Mouse (Mus musculus): ENCODE measurements around the gene Sgsh.
"Not testable (repeated sequence)": the region's sequence is repeated elsewhere in the genome, so short reads cannot be mapped to it uniquely, and the experiment has no call there.

Sgsh gene

GRCm38 (mm10) chr11:119355443-119356385, at the start of gene Sgsh, which contains the start of gene Slc26a11:
Gene Sgsh (minus strand): TSS chr11:119355536.
Gene Slc26a11 (plus strand): TSS chr11:119355557.
- DNase-seq = peak; percentile 96

DNA sequence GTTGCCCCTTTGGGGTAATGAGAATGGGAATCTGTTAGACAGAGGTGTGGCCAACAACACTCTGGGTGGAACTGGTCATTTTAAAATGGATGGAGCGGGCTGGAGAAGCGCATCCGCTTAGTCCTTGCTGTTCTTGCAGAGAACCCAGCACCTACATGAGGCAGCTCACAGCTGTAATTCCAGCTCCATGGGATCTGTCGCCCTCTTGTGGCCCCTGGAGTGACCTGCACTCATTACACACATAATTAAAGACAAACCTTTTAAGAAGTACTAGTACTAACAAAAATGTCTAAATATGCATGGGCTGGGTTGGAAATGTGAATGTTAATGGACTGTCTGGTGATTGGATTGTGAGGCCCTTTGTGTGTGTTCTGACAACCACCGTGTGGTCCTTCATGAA, 49.3 kb upstream of the Sgsh start:
- DNase-seq = peak; percentile 58

- DNase-seq = no peak
Measured at GRCm38 (mm10) chr11:119402501-119403160, 47.3 kb upstream of the Sgsh start.

DNA sequence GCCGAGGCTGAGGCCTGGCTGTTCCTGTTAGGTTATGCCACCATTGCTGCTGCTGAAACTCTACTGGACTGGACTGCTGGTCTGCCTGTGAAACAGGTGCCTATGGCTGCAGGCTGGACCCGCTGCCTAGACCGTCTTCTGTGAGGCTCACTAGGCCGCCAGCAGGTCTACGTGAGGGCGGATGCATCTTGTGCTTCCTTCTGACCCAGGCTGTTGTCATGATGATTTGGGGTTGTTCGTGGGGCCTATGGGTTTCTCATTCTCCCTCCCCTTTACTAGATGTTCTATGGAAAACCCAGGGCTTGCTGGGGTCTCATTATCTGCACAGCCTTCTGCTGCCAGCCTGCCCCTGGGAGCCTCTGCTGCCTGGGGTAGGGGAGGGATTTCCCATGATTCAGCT, 41.1 kb upstream of the Sgsh start:
- no peak for DNase-seq

GRCm38 (mm10) chr11:119395931-119396330, 40.6 kb upstream of the Sgsh start:
- DNase-seq = no peak

- no peak for DNase-seq
Measured at GRCm38 (mm10) chr11:119395394-119395793, 40.1 kb upstream of the Sgsh start.

DNA sequence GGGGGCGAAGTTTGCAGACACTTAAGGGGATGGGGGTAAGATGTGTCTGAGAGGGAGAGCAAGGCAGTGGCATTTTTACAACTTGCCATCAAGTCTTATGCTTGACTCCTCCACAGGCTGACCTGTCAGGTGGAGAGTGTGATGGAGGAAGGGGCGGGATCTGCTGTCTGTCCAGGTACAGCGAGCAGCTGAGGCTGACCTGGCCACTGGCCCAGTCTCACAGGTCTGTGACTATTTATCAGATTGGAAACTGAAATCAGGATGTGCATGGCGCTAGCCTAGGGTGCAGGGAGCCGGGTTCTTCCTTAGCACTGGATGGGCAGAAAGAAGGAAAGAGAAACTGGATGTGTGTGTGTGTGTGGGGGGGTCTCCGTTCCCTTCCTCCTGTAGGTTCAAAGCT, 38.9 kb upstream of the Sgsh start:
- peak; percentile 35 for DNase-seq

DNA sequence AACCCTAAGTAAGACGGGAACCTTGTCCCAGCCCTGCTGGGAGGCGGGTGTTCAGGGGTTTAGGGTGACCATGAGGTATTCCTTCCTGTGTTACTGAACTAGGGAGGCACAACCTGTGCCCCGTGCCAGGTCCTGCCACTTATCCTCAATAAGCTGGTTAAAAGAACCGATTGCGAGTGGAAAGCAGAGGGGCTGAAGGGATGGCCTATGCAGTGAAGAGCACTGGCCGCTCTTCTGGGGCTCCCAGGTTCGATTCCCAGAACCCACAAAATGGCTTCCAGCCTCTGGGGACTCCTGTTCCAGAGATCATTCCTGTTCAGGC, 38.1 kb upstream of the Sgsh start:
- no peak for DNase-seq

GRCm38 (mm10) chr11:119392800-119393482, 37.6 kb upstream of the Sgsh start, which contains the start of gene Rnf213:
Gene Rnf213 (plus strand): TSS chr11:119393100.
- DNase-seq = peak; percentile 77

DNA sequence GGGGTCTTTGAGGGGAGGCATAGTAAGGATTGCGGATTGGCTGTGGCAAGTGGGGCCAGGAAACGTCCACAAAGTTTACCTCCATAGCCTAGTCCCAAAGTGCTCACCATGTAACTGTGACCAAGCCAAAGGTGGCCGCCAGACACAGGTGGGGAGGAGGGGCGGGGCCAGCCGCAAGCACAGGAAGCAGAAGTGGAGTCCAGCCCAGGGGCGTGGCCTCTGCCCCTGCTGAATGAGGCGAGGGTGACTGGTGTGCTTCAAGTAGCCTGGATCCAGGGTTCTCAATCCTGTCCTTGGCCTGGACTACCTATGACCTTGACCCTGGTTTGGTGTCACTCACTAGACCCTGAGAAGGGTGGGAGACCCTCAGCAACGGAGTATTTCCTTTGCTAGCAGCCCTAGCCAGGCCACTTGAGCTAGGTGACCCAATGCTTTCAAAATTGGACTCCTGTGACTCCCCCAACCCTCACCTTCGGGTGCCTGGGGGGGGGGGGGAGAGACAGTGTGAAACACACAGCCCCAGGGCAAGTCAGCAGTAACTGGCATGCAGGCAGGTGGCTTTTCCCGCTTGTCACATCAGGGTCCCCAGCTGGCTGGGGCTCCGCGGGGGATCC, 36.8 kb upstream of the Sgsh start:
- peak; percentile 88 for DNase-seq

GRCm38 (mm10) chr11:119391386-119392000, 36.2 kb upstream of the Sgsh start:
- DNase-seq = no peak

DNA sequence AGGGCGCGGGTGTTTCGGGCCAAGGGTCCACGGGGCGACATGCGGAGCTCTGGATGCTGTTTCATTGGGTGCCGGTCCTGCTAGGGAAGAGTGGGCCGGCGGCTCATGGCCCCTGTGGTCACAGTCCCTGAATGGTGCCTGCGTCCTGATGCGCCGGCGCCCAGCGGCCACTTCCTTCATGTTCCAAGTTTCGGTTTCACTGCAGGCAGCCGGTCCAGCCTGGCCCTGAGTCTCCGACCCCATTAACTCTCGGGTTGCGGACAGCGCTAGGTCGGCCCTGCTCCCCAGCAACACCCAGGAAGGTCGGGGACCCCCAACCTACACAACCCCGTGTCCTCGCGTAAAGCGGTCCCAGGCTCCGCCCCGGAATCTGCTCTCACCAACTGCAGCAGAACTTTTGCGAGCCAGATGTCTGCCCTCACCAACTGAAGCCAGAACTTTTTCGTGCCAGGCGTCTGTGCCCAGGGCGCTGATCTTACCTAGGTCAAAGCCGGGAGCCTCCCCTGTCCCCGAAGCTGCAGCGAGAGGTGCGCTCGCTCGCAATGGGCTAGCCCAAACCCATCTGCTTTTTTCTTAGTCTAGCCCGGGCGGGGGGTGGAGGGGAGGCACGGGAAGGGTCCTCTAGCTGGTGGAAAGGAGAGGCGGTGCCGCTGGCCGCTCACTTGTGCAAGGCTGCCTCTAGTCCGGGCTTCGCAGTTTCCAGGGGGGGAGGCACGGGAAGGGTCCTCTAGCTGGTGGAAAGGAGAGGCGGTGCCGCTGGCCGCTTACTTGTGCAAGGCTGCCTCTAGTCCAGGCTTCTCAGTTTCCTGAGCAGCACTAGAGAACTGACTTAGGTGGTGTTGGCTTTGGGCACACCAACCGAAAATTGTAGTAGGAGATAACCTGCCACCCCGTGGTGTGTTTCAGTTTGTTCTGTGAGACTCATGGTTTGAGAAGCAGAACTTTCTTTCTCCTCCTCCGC, 35.2 kb upstream of the Sgsh start:
- DNase-seq = peak; percentile 84

- peak; percentile 91 for DNase-seq
Measured at GRCm38 (mm10) chr11:119389851-119390270, 34.5 kb upstream of the Sgsh start.

GRCm38 (mm10) chr11:119387273-119387672, 31.9 kb upstream of the Sgsh start:
- not testable (repeated sequence) for DNase-seq

- no peak for DNase-seq
Measured at GRCm38 (mm10) chr11:119386306-119386705, 31.0 kb upstream of the Sgsh start.

GRCm38 (mm10) chr11:119384904-119385303, 29.6 kb upstream of the Sgsh start:
- DNase-seq = no peak

DNA sequence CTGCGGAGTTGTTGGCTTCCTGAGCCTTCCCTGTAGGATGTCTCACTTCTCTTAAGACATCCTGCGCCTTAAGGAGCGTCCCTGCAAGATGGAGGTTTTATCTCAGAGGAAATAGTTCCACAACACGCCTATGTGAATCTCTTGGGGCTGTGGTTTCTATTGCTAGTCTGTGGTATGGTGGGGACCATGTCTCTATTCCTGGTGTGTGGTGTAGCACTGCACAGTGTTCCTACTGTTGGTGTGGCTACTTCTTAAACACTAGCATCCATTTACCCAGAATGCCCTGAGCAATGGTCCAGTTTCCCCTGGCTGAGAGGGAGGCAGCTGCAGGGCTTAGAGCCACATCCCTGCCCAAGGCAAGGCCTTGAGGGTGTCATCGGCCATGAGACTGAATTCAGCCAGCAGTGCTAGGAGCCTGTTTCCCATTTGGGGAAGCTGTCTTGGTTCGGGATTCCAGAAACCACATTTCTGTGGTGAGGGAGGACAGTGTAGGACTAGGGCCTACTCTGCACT, 27.1 kb upstream of the Sgsh start:
- DNase-seq = no peak

GRCm38 (mm10) chr11:119381631-119382337, 26.4 kb upstream of the Sgsh start:
- DNase-seq = no peak

DNA sequence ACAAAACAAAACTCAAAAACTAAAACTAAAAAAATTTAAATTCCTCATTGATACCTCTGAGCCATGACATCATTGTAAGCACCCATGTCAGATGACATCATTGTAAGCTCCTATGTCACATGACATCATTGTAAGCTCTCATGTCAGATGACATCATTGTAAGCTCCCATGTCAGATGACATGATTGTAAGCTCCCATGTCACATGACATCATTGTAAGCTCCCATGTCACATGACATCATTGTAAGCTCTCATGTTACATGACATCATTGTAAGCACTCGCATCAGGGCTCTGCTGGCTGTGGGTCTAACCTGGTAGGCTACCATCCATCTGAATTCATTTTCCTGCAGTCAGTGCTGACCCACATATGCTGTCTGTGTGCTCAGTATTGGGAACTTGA, 23.2 kb upstream of the Sgsh start:
- no peak for DNase-seq

DNA sequence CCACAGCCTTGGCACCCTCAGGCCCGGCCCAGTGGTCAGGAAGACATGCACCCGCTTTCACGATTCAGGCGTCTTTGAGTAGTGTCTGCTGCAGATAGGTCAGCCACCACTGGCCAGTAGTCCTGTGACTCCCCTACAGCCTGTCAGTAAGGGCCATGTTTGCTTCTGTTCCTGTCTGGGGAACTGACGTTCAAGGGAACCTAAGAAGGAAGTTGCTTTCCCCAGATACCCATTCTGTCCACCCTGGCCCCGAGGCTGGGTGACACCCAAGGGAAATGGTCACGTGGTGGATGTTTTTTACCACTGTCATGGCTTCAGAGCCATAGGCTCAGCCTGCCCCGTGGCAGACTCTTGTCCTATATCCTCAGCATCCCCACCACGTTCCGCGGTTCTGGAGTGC, 22.0 kb upstream of the Sgsh start:
- no peak for DNase-seq
